In the genomic region with DNA sequence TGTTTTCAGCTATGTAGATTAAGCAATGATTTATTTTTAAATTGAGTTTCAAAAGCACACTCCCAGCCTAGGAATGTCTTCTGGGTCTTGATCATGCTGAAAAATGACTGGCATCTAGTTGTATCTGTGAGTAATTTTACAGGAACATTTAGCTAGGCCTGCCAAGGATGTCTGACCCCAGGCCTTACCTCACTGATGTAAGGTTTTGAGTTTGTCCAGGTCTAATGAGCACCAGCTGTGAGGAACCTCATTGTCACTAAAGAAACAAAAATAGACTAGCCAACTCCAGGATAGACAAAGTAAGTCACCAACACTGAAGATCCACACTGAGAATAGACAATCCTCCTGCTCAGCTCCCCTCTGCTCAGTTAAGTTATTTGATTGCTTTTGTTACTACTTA, we compare ENCODE assay signal across 18 mouse cellular contexts.
"Had no signal": no experiment of that assay in that cellular context is flagged by ENCODE, and none has a peak within 500 bp of the region (broad histone marks: within the 10 kb centered on the region; RNA-seq: fewer than 3 reads in every experiment).

No protein-coding gene starts in this region.

- H3K36me3 ChIP-seq: limb, embryonic 13.5 days; liver, embryonic 15.5 days; neural tube, embryonic 15.5 days had no signal

- H3K9ac ChIP-seq: limb, embryonic 13.5 days; liver, embryonic 15.5 days; lung, embryonic 14.5 days; neural tube, embryonic 15.5 days had no signal

- DNase-seq: kidney, adult 18-20 months; kidney, postnatal 10 days; kidney, postnatal 4 days; left cerebral cortex, postnatal 4 days; lung, embryonic 14.5 days; lung, postnatal 14 days; midbrain, embryonic 14.5 days; right cerebral cortex, adult 18-20 months; spleen, adult 18-20 months; thymus, adult 18-20 months; thymus, postnatal 14 days had no signal

- H3K9me3 ChIP-seq: limb, embryonic 13.5 days; liver, embryonic 15.5 days; megakaryocyte, embryonic 14.5 days; neural tube, embryonic 15.5 days had no signal

- H3K4me1 ChIP-seq: limb, embryonic 13.5 days; liver, embryonic 15.5 days; megakaryocyte, embryonic 14.5 days; neural tube, embryonic 15.5 days had no signal

- H3K27ac ChIP-seq: layer of hippocampus, adult 2 months; limb, embryonic 13.5 days; liver, embryonic 15.5 days; macrophage; neural tube, embryonic 15.5 days had no signal

- H3K4me3 ChIP-seq: layer of hippocampus, adult 2 months; limb, embryonic 13.5 days; liver, embryonic 15.5 days; megakaryocyte, embryonic 14.5 days; myocyte; neural tube, embryonic 15.5 days had no signal

- H3K4me2 ChIP-seq: limb, embryonic 13.5 days; liver, embryonic 15.5 days; lung, embryonic 14.5 days; neural tube, embryonic 15.5 days had no signal

- H3K27me3 ChIP-seq: limb, embryonic 13.5 days; liver, embryonic 15.5 days; megakaryocyte, embryonic 14.5 days; neural tube, embryonic 15.5 days had no signal
